Mouse (Mus musculus) Patski (cell line): ENCODE data around the gene Pdzk1. TPM values are rescaled to one million over a fixed set of nuclear protein-coding genes. Genes with fewer than 3 reads are reported as not detected.

Experiments
- ATAC-seq: fragments of 100-300 bp; one replicate; pipeline ENCODE4 v1.8.0; 2021
- CTCF ChIA-PET: fragments of 350-600 bp; sonication (Branson Sonifier 250); formaldehyde crosslinking; loops from one replicate; lab custom pipeline; 2022; ENCODE audit warnings: inconsistent platforms; lab: Charles Lee
- POLR2A ChIA-PET: fragments of 350-600 bp; sonication (Branson Sonifier 250); formaldehyde crosslinking; loops from one replicate; lab custom pipeline; 2022; ENCODE audit warnings: antibody characterized with exemption, inconsistent platforms; lab: Charles Lee
- DNase-seq: peaks from one replicate; pipeline ENCODE4 v3.0.0-alpha.2; 2011; ENCODE audit warnings: low read depth, low spot score
- H3K27me3 ChIP-seq: fragments of 371-371 bp; one replicate; pipeline ENCODE4 v1.5.1; 2021
- CTCF ChIP-seq: fragments of 100-300 bp; IDR thresholded peaks from one replicate; pipeline ENCODE4 v1.5.1; 2021
- in situ Hi-C: fragments of 300-500 bp; cut with MboI; formaldehyde crosslinking; loops from 3 replicates; pipeline ENCODE4 v1.11.1; 2018; ENCODE audit warnings: low pct_unique_long_range_greater_than_20kb, mixed read lengths
- polyA plus RNA-seq: library from polyadenylated mRNA; unstranded; gene quantifications from one replicate; pipeline ENCODE4 v1.2.3, GENCODE M21; 2021

Gene Pdzk1
- polyA plus RNA-seq, 1 experiment from 2014 or later, result 0.24 TPM

DNA sequence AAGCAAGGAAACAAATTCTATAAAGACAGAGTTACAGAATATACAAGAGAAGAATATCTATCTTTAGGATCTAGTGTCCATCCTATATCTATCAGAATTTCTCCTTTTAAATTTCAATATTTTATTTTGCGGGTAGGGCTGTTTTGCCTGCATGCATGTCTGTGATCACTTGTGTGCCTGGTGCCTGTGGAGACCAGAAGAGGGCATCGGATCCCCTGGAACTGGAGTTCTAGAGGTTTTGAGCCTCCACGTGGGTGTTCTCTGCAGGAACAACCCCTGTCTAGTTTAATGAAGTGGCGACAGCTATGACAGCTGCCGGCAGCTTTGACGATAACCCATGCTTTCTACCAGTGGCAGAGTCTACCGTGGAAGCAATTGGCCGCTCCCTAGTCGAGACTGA, 16.0 kb upstream of the Pdzk1 start:
- ChIA-PET CTCF (interaction anchor here (0.7 to 4.3 kb wide), 8 partner anchors 10 to 92 kb away, joined by 3 to 28 read pairs (median 4); partner anchors contain the start of genes Gja5 and Gpr89), POLR2A (interaction anchor here (0.5 kb wide), 1 partner anchor 18 kb away, joined by 3 read pairs; no protein-coding TSS in a partner anchor)
- in situ Hi-C loops, result no loop called here
- ATAC-seq, result peak; percentile 65
- no peaks in the 10 kb centered on the region for H3K27me3 ChIP-seq
- TF ChIP-seq CTCF, result peak; percentile 47
- no peak for DNase-seq

DNA sequence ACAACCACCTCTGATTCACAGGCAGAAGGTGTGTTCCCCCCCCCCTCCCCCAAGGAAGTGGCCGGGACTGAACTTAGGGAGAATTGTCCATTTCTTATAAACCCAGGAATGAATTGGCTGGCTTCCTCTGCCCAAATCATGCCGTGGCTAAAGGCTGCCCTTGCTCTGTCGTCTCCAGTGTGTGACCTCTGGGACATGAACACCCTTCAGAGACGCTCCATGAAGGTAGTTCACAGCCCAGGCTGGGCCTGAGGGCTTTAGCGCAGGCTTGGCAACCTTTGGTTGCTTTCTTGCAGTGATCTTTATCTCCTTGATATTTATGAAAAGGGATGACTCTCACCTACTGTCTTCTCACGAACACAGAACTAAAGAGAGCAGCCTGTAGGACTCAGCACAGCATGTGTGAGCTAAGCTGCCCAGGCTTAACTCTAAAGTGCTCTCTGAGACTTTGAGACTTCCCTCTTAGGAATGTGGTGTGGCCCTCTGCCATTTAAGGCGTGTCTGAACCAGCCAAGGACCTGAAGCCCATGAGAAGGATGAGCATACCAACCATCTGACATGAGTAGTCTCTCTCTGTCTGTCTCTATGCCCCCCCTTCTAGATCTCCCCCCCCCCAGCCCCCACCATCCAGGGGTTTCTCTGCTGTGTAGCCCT, 15.4 kb upstream of the Pdzk1 start:
- ATAC-seq (peak; percentile 51), DNase-seq (no peak)
- no peak for TF ChIP-seq CTCF
- CTCF ChIA-PET, result interaction anchor here (1.3 to 4.3 kb wide), 5 partner anchors 13 to 91 kb away, joined by 4 to 28 read pairs (median 5); partner anchors contain the start of genes Gja5 and Gpr89
- H3K27me3 ChIP-seq, result no peaks in the 10 kb centered on the region
- in situ Hi-C loops, result no loop called here
- POLR2A ChIA-PET, result interaction anchor here (0.6 kb wide), 1 partner anchor 41 kb away, joined by 3 read pairs; no protein-coding TSS in a partner anchor

DNA sequence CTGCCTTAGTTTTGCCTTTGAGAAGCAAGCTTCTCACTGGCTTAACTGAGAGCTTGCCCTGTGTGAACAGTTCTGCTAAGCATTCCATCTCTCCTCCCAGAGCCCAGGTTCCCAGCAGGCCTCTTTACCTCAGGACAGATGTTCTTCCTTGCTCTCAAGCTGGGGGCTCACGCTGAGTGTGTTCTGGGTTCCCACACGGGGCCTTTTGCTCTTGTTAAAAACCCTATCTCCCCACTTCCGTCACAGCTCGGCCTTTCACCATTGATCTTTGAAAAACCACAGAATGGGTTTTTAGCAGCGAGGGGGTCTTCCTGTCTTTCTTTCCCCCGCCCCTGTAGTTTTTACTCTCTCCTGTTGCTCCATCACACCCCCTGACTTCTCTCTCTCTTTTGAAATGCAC, 14.7 kb upstream of the Pdzk1 start:
- POLR2A ChIA-PET, result interaction anchor here (0.6 kb wide), 2 partner anchors 11 to 42 kb away, joined by 3 read pairs; no protein-coding TSS in a partner anchor
- TF ChIP-seq CTCF, result no peak
- no peak for DNase-seq
- in situ Hi-C loops, result no loop called here
- ATAC-seq, result no peak
- H3K27me3 ChIP-seq, result no peaks in the 10 kb centered on the region
- CTCF ChIA-PET, result interaction anchor here (1.6 kb wide), 1 partner anchor 75 kb away, joined by 4 read pairs; no protein-coding TSS in a partner anchor

DNA sequence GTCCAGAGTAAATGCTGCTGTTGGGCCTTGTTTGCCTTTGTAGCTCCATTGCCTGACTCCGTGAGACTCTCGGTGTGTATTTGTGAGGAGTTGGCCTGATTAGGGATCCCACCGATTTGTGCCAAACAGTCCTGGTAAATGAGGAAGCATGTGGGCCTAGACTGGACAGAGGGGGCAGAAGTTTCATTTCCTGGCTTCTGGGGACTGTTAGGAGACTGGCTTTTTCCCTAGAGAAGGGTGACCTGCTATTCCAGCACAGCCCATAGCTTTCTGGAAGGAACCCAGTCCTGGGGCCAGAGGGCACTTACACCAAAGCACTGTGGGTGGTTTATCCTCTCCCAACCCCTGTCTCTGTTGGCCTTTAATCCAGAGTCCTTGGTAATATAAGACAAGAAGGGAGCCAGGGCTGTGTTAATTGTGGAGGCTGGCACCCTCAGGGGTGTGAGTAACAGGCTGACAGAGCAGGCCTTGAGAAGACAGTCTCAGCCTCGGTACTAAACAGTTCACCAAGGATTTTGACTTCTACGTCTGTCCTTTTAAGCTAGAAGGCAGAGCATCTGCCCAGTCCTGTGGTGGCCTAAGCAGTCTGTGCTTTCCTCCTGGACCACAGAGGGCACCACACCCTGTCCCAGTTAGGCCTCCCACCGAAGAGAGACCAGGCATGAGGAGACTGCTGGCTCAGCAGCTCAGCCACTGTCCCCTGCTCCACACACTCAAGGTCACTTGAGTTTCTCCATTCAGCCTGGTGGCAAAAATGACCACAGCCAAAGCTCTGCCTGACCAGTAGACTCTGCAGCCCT, 8.8 kb upstream of the Pdzk1 start:
- no peak for TF ChIP-seq CTCF
- ATAC-seq (peak; percentile 33), DNase-seq (no peak)
- ChIA-PET CTCF (interaction anchor here (0.8 to 1.2 kb wide), 2 partner anchors 8 to 67 kb away, joined by 3 to 5 read pairs; partner anchors contain the start of gene Pdzk1), POLR2A (no interaction called here)
- no peaks in the 10 kb centered on the region for H3K27me3 ChIP-seq
- in situ Hi-C loops, result no loop called here

DNA sequence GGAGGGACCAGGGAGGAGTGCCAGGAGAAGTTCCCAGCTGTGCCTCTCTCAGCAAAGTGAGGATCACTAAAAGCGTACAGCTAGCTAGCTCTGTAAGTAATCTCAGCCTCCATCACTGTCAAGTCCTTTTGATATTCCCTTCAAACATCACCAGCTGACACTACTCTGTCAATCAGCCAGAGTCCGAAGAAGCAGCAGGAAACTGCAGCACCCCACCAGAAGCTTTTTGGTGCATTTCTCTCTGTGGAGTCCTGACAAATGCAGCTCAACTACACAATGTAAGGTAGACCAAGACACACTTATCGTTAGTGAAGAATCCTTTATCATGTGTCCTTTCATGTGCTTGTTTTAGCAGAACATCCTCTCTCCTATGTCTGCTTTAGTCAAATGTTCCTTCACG, 7.5 kb upstream of the Pdzk1 start:
- POLR2A ChIA-PET, result no interaction called here
- CTCF ChIA-PET, result interaction anchor here (0.6 to 1.1 kb wide), 2 partner anchors 9 to 48 kb away, joined by 3 read pairs; no protein-coding TSS in a partner anchor
- TF ChIP-seq CTCF, result no peak
- no peak for DNase-seq
- H3K27me3 ChIP-seq, result no peaks in the 10 kb centered on the region
- in situ Hi-C loops, result no loop called here
- no peak for ATAC-seq

DNA sequence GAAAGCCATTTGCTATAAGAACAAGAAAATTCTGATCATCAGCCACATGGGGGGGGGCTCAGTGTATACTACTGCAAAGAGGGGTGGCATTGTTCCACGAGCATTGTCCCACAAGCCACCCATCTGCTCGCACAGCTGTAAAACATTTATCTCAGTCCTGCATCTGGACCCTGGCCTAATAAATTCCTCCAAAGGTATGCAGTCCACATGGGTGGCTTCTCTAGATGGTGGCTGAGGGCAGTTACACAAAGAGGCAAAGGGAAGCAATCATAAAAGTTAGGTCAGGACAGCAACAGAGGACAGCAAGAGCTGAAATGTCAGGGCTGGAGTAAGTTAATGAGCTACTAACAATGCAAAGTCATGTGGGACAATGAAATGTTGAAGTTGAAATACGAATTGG, 5.4 kb upstream of the Pdzk1 start:
- DNase-seq (no peak), ATAC-seq (no peak)
- in situ Hi-C loops, result no loop called here
- ChIA-PET CTCF (interaction anchor here (1.1 kb wide), 1 partner anchor 11 kb away, joined by 3 read pairs; no protein-coding TSS in a partner anchor), POLR2A (no interaction called here)
- no peaks in the 10 kb centered on the region for H3K27me3 ChIP-seq
- no peak for TF ChIP-seq CTCF

DNA sequence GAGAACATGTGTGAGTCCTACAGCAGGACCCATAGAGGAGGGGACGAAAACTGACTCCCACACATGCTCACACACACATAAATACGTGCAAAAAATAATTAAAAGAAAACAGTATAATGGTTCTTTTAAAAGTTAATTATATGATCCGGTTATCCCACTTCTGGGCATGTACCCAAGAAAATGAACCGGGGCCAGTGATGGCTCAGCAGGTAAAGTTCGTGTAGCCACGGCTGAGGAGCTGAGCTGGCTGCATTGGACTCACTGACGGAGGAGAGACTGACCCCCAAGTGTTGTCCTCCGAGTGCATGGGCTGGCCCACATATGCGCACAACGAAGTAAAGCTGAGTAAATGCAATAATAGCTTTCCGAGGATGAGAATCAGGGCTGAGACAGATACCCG, 4.5 kb upstream of the Pdzk1 start:
- TF ChIP-seq CTCF, result no peak
- no peaks in the 10 kb centered on the region for H3K27me3 ChIP-seq
- ATAC-seq (no peak), DNase-seq (no peak)
- in situ Hi-C loops, result no loop called here
- CTCF ChIA-PET, result no interaction called here
- POLR2A ChIA-PET, result interaction anchor here (0.7 kb wide), 1 partner anchor 89 kb away, joined by 3 read pairs; no protein-coding TSS in a partner anchor

DNA sequence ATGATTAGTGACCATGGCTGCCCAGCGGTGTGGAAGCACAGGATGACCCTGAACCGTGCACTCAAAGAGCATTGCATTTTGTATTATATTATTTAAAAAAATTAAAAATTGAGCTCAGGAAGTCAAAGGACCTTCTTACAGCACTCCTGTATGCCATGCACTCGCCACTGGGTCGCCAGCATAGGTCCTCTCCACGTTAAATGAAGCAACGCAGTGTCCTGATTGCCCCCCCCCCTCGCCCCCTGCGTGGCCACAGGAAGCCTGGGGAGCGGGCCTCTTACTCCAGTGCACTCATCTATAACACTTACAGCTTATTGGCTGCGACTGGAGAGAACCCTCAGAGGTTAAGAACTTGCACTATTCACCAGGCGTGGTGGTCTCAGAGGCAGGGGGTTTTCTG, 3.8 kb upstream of the Pdzk1 start:
- ATAC-seq (no peak), DNase-seq (no peak)
- in situ Hi-C loops, result no loop called here
- ChIA-PET POLR2A (interaction anchor here (0.6 to 0.7 kb wide), 2 partner anchors 11 to 88 kb away, joined by 3 read pairs; no protein-coding TSS in a partner anchor), CTCF (interaction anchor here (1.9 kb wide), 1 partner anchor 11 kb away, joined by 6 read pairs; no protein-coding TSS in a partner anchor)
- TF ChIP-seq CTCF, result no peak
- H3K27me3 ChIP-seq, result no peaks in the 10 kb centered on the region

DNA sequence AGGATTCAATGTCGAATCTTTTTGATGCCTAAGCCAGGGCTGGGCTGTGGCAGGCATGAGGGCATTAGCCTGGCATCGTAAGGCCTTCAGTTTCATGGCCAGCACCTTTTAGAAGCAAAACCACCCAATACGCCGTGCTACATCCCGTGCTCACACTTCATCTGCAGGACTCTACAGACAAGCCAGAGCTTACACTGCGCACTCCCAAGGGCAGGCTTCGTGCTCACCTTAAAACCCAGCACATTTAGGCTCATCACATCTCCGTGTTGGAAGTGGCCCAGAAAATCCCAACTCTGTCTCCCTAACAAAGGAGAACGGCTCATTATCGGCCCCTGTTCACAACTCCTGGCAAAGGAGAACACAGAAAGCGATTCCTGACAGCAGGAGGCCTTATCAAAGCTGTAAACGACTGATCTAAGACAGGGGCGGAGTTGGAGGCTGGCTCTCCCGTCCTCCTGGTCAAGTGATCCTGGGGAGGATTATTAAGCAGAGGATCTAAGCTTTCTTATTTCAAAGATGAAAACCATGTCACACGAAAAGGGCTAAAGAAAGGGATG, 698 bp upstream of the Pdzk1 start:
- DNase-seq, result no peak
- TF ChIP-seq CTCF, result no peak
- no peak for ATAC-seq
- no peaks in the 10 kb centered on the region for H3K27me3 ChIP-seq
- ChIA-PET CTCF (interaction anchor here (1.0 kb wide), 2 partner anchors 8 to 46 kb away, joined by 3 read pairs; no protein-coding TSS in a partner anchor), POLR2A (no interaction called here)
- in situ Hi-C loops, result no loop called here

DNA sequence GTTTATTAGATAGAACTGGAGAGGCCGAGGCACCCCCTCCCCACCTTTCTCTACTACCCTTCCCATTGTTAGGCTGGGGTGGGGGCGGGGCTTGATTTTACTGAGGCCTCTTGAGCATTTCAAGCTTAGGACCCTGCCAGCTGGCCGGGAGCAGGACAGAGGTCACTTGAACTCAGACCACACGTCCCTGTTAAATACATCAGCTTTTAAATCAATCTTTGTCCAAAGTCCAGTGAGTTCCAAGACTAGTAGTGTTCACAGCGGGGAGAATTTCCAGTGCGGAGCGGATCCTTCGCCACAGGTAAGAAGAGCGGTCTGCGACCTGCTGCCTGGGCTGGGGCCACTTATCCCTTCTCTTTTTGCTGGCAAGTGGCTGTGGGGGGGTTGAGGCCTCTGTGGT, 772 bp downstream of the Pdzk1 start:
- ATAC-seq (no peak), DNase-seq (no peak)
- in situ Hi-C loops, result no loop called here
- no peak for TF ChIP-seq CTCF
- ChIA-PET POLR2A (no interaction called here), CTCF (no interaction called here)
- no peaks in the 10 kb centered on the region for H3K27me3 ChIP-seq
